Mouse (Mus musculus) thymus, postnatal 0 days (tissue): Measurements from ENCODE around the gene Slc25a54. TPM values are rescaled to one million over a fixed set of nuclear protein-coding genes. Genes with fewer than 3 reads are reported as not detected.

Source experiments
- DNase-seq: peaks from one replicate; pipeline ENCODE4 v3.0.0-alpha.2; 2015; ENCODE audit warnings: low spot score
- polyA plus RNA-seq: library from polyadenylated mRNA; unstranded; fragments of >200 nt; fragmentation: Nextera tagmentation; extraction: Ambion mirVana; gene quantifications from 2 replicates; pipeline ENCODE4 v1.2.1, GENCODE M21; 2015

Gene Slc25a54
- polyA plus RNA-seq = not detected in 2 replicates

GRCm38 (mm10) chr3:109080169-109080568 is at the start of gene Slc25a54:
Gene Slc25a54, plus strand, starts transcription at chr3:109080469.
- no peak for DNase-seq

GRCm38 (mm10) chr3:109030817-109031216 is 49.5 kb upstream of the Slc25a54 start:
- DNase-seq = no peak

- no peak for DNase-seq
Measured at GRCm38 (mm10) chr3:109031626-109032025, 48.6 kb upstream of the Slc25a54 start.

- DNase-seq = no peak
Measured at GRCm38 (mm10) chr3:109032306-109032705, 48.0 kb upstream of the Slc25a54 start.

- DNase-seq = no peak
Measured at GRCm38 (mm10) chr3:109034411-109034810, 45.9 kb upstream of the Slc25a54 start.

- DNase-seq = no peak
Measured at GRCm38 (mm10) chr3:109040908-109041307, 39.4 kb upstream of the Slc25a54 start.

- no peak for DNase-seq
Measured at GRCm38 (mm10) chr3:109043395-109043794, 36.9 kb upstream of the Slc25a54 start.

- no peak for DNase-seq
Measured at GRCm38 (mm10) chr3:109046428-109046827, 33.8 kb upstream of the Slc25a54 start.

GRCm38 (mm10) chr3:109047707-109048283 is 32.5 kb upstream of the Slc25a54 start:
- DNase-seq = no peak

GRCm38 (mm10) chr3:109051056-109051945 is 29.0 kb upstream of the Slc25a54 start:
- DNase-seq = peak; percentile 8

GRCm38 (mm10) chr3:109051946-109052331 is 28.3 kb upstream of the Slc25a54 start:
- DNase-seq = no peak

GRCm38 (mm10) chr3:109059903-109060302 is 20.4 kb upstream of the Slc25a54 start:
- DNase-seq = no peak

- DNase-seq = no peak
Measured at GRCm38 (mm10) chr3:109062391-109062790, 17.9 kb upstream of the Slc25a54 start.

- DNase-seq = peak; percentile 73
Measured at GRCm38 (mm10) chr3:109062989-109063388, 17.3 kb upstream of the Slc25a54 start.

GRCm38 (mm10) chr3:109084418-109084817 is 4.1 kb downstream of the Slc25a54 start:
- no peak for DNase-seq

GRCm38 (mm10) chr3:109088460-109088859 is 8.2 kb downstream of the Slc25a54 start:
- peak; percentile 15 for DNase-seq

GRCm38 (mm10) chr3:109104702-109105101 is 24.4 kb downstream of the Slc25a54 start:
- no peak for DNase-seq

- no peak for DNase-seq
Measured at GRCm38 (mm10) chr3:109117136-109117535, 36.9 kb downstream of the Slc25a54 start.

- no peak for DNase-seq
Measured at GRCm38 (mm10) chr3:109119562-109119961, 39.3 kb downstream of the Slc25a54 start.

GRCm38 (mm10) chr3:109119973-109120372 is 39.7 kb downstream of the Slc25a54 start:
- DNase-seq = no peak

- DNase-seq = peak; percentile 42
Measured at GRCm38 (mm10) chr3:109122641-109123530, 42.6 kb downstream of the Slc25a54 start, which contains the start of gene Slc25a24. Gene Slc25a24, plus strand, starts transcription at chr3:109123149.
